Mouse (Mus musculus) liver, adult 2 months (tissue): ENCODE results near the gene Tmem39a. TPM values are rescaled to one million over a fixed set of nuclear protein-coding genes. Genes with fewer than 3 reads are reported as not detected.
A peak's percentile ranks its signal among the peaks of the same experiment; 100 is the strongest.

ENCODE experiments used
- DNase-seq: peaks from one replicate; pipeline ENCODE4 v3.0.0-alpha.2; 2011; ENCODE audit warnings: low read depth, low spot score; ENCODE audit errors: extremely low read depth
- H3K27ac ChIP-seq: fragments of 200-500 bp; replicated peaks from 2 replicates; pipeline ENCODE4 v1.5.1; 2012; ENCODE audit warnings: low read depth, mild to moderate bottlenecking, control low read depth, inconsistent platforms, low read length; ENCODE audit not compliant: insufficient read depth
- H3K27me3 ChIP-seq: fragments of 200-500 bp; 2 replicates; pipeline ENCODE4 v1.6.1; 2012; ENCODE audit warnings: mild to moderate bottlenecking, moderate library complexity, low read length, inconsistent platforms; ENCODE audit not compliant: control insufficient read depth, insufficient read depth
- H3K36me3 ChIP-seq: fragments of 200-500 bp; 2 replicates; pipeline ENCODE4 v1.6.1; 2012; ENCODE audit warnings: low read length, inconsistent platforms; ENCODE audit not compliant: control insufficient read depth, insufficient read depth
- H3K4me1 ChIP-seq: fragments of 200-500 bp; 2 replicates; pipeline ENCODE4 v1.6.1; 2011; ENCODE audit warnings: low read length; ENCODE audit not compliant: control insufficient read depth, insufficient read depth
- H3K4me3 ChIP-seq: fragments of 200-500 bp; 2 replicates; pipeline ENCODE4 v1.5.1; 2011; ENCODE audit warnings: low read depth, mild to moderate bottlenecking, control low read depth, low read length, moderate library complexity; ENCODE audit not compliant: insufficient read depth
- H3K79me2 ChIP-seq: fragments of 200-500 bp; 2 replicates; pipeline ENCODE4 v1.6.1; 2012; ENCODE audit warnings: inconsistent platforms, mild to moderate bottlenecking, low read length, moderate library complexity; ENCODE audit not compliant: control insufficient read depth, insufficient read depth
- H3K9ac ChIP-seq: fragments of 200-500 bp; 2 replicates; pipeline ENCODE4 v1.6.1; 2012; ENCODE audit warnings: low read depth, mild to moderate bottlenecking, control low read depth, inconsistent platforms, low read length
- CTCF ChIP-seq: fragments of 200-500 bp; IDR thresholded peaks from 2 replicates; pipeline ENCODE4 v1.5.1; 2011; ENCODE audit warnings: low read depth, low read length, control low read depth
- POLR2A ChIP-seq: fragments of 200-500 bp; IDR thresholded peaks from 2 replicates; pipeline ENCODE4 v1.6.1; 2011; ENCODE audit warnings: low read length, control low read depth; ENCODE audit not compliant: insufficient read depth; ENCODE audit errors: extremely low read depth
- WGBS: fragments of 180-500 bp; shearing (Covaris S2); methylation state at CpG from one replicate; pipeline ENCODE4 v1.1.7; 2018; 5-methylcytosine and 5-hydroxymethylcytosine counted together
- polyA plus RNA-seq: library from polyadenylated mRNA; depleted of rRNA; stranded (reverse); fragments of >200 nt; gene quantifications from 2 replicates; pipeline ENCODE4 v1.2.3, GENCODE M21; 2012
- total RNA-seq: library from RNA; depleted of rRNA; stranded (reverse); fragments of >200 nt; gene quantifications from 2 replicates; pipeline ENCODE4 v1.2.3, GENCODE M21; 2014

Gene Tmem39a
- total and polyA plus RNA-seq, 2 experiments, result 8.1 to 58.4 TPM

DNA sequence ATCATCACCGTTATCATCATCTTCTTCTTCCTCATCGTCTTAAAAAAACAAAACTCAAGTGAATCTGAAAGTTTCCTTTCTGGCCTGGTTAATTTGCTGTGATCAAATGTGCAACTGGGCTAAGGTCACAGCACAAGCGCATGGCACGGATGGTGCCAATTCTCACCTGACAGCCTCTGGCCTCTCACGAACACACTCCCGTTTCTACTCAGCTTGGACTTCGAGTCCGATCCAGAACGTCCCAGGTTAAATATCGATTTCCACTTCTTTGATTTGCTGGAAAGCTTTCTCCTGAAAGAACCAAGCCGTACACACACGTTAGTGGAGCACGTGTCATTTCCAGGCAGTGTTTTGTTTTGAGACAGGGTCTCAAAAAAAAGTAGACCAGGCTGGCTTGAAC lies 59.5 kb downstream of the Tmem39a start:
- Histone ChIP-seq H3K79me2 (no peaks in the 10 kb centered on the region), H3K9ac (no peak overlapping the region), H3K27me3 (no peaks in the 10 kb centered on the region), H3K27ac (no peak overlapping the region), H3K4me3 (no peak overlapping the region), H3K36me3 (no peaks in the 10 kb centered on the region), H3K4me1 (0 out of 2 replicates have a peak, but pooled peaks cover 3% of the 10 kb centered on the region)
- DNase-seq, result peak; percentile 95
- 73% methylated on average over 13 of the region's 13 CpGs for WGBS
- TF ChIP-seq CTCF (no peak), POLR2A (no peak)

DNA sequence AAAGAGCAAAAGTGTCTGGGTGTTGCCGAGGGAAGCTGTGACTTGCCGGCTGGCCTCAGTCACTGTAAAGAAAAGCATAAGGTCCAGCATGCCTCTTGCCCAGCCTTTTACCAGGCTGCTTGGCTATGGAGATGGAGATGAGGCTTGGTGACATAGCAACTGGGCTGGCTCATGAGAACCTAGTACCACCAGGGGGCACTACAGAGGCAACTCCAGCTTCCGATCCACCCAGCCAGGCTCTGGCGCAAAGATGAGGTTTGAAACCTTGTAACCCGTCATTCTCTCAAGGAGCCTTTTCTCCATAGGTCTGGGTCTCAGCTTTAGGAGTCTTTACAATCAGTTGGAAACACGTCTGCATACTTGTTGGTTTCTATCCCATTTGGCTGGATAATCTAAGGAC lies 60.6 kb downstream of the Tmem39a start:
- H3K4me1 ChIP-seq, result 0 out of 2 replicates have a peak, but pooled peaks cover 3% of the 10 kb centered on the region
- H3K9ac ChIP-seq, result no peak overlapping the region
- peak; percentile 18 for DNase-seq
- no peaks in the 10 kb centered on the region for H3K36me3 ChIP-seq
- H3K4me3 ChIP-seq, result no peak overlapping the region
- TF ChIP-seq CTCF (peak; percentile 81), POLR2A (no peak)
- H3K79me2 ChIP-seq, result no peaks in the 10 kb centered on the region
- no peaks in the 10 kb centered on the region for H3K27me3 ChIP-seq
- WGBS, result 30% methylated on average over 6 of the region's 6 CpGs
- no peak overlapping the region for H3K27ac ChIP-seq

- 0 out of 2 replicates have a peak, but pooled peaks cover 3% of the 10 kb centered on the region for H3K4me1 ChIP-seq
- peak; percentile 19 for DNase-seq
- TF ChIP-seq CTCF, result no peak
- TF ChIP-seq POLR2A, result no peak
- 87% methylated on average over 16 of the region's 16 CpGs for WGBS
- H3K79me2 ChIP-seq, result no peaks in the 10 kb centered on the region
- H3K27ac ChIP-seq, result no peak overlapping the region
- no peak overlapping the region for H3K9ac ChIP-seq
- H3K36me3 ChIP-seq, result no peaks in the 10 kb centered on the region
- H3K27me3 ChIP-seq, result no peaks in the 10 kb centered on the region
- H3K4me3 ChIP-seq, result no peak overlapping the region
Measured at GRCm38 (mm10) chr16:38620696-38621450, 62.4 kb downstream of the Tmem39a start.

- peak; percentile 36 for DNase-seq
- H3K79me2 ChIP-seq, result no peaks in the 10 kb centered on the region
- peak overlapping the region; percentile 34 for H3K27ac ChIP-seq
- TF ChIP-seq POLR2A, result no peak
- no peak for TF ChIP-seq CTCF
- 69% methylated on average over 2 of the region's 2 CpGs for WGBS
- no peak overlapping the region for H3K4me3 ChIP-seq
- no peaks in the 10 kb centered on the region for H3K36me3 ChIP-seq
- no peaks in the 10 kb centered on the region for H3K27me3 ChIP-seq
- 0 out of 2 replicates have a peak, but pooled peaks cover 3% of the 10 kb centered on the region for H3K4me1 ChIP-seq
- no peak overlapping the region for H3K9ac ChIP-seq
Measured at GRCm38 (mm10) chr16:38622283-38622682, 63.8 kb downstream of the Tmem39a start.

- Histone ChIP-seq H3K79me2 (no peaks in the 10 kb centered on the region), H3K27ac (no peak overlapping the region), H3K36me3 (no peaks in the 10 kb centered on the region), H3K4me3 (no peak overlapping the region), H3K4me1 (0 out of 2 replicates have a peak, but pooled peaks cover 3% of the 10 kb centered on the region), H3K27me3 (no peaks in the 10 kb centered on the region), H3K9ac (no peak overlapping the region)
- no peak for DNase-seq
- TF ChIP-seq POLR2A, result no peak
- TF ChIP-seq CTCF, result no peak
- WGBS, result 66% methylated on average over 11 of the region's 11 CpGs
Measured at GRCm38 (mm10) chr16:38624303-38624702, 65.8 kb downstream of the Tmem39a start.

GRCm38 (mm10) chr16:38625411-38625810 lies 66.9 kb downstream of the Tmem39a start:
- Histone ChIP-seq H3K27me3 (no peaks in the 10 kb centered on the region), H3K27ac (peak overlapping the region; percentile 60), H3K4me3 (no peak overlapping the region), H3K4me1 (0 out of 2 replicates have a peak, but pooled peaks cover 3% of the 10 kb centered on the region), H3K9ac (no peak overlapping the region), H3K36me3 (no peaks in the 10 kb centered on the region), H3K79me2 (no peaks in the 10 kb centered on the region)
- no peak for DNase-seq
- 83% methylated on average over 7 of the region's 7 CpGs for WGBS
- TF ChIP-seq CTCF (no peak), POLR2A (no peak)
